Mouse (Mus musculus): Measurements from ENCODE around the gene Ift80. TPM values are rescaled to one million over a fixed set of nuclear protein-coding genes. Genes with fewer than 3 reads are reported as not detected.
"Not testable (repeated sequence)": the region's sequence is repeated elsewhere in the genome, so short reads cannot be mapped to it uniquely, and the experiment has no call there.

Ift80 gene
- polyA plus RNA-seq, 1 experiment, result 13.6 TPM

DNA sequence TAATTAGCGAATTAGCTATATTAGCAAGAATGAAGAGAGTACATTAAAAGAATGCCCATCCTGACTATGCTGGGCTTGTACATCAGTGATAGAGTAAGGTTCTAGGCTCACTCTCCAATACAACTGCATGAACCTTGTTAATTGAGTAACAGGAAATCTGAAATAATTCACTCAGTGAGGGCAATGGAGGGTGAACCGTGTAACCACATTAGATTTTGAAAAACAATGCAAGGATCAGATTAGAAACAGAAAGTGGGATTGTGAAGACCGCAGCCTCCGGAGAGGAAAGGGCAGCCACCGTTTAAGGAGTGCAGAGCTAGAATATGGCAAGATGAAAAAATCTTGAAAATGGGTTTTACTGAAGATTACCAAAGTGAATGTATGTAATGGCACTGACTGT is 36.9 kb upstream of the Ift80 start:
- Histone ChIP-seq H3K4me1 (ENCODE audit: control insufficient read depth, insufficient read depth, low read length) (peaks cover 10% of the 10 kb centered on the region), H3K27ac (ENCODE audit: insufficient read depth, low read depth, low read length) (no peak overlapping the region), H3K4me3 (ENCODE audit: insufficient read depth, low read length) (peak overlapping the region; percentile 36)
- no peak for TF ChIP-seq CTCF (IDR thresholded peaks at IDR 0.05; ENCODE audit: low read depth, low read length)
- no peak for TF ChIP-seq POLR2A (IDR thresholded peaks at IDR 0.05; ENCODE audit: borderline replicate concordance, low read depth, low read length)

DNA sequence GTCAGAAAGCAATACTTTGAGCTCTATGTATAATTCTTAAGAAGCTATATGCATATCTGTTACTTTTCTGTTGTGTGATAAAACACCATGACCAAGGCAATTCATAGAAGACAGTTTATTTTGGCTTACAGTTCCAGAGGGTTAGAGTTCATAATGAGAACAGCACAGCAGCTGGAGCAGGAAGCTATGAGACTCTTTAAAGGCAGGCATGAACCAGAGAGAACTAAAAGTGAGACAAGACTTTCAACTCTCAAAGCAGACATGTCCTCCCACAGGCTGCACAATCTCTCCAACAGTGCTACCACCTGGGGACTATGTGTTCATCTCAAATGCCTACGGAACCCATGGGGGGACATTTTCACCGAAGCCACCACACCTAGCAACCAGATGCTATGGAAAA is 35.7 kb upstream of the Ift80 start:
- no peak overlapping the region; the same call in 1 of the 2 replicates for H3K27ac ChIP-seq (ENCODE audit: insufficient read depth, low read depth, low read length)
- H3K4me1 ChIP-seq (ENCODE audit: control insufficient read depth, insufficient read depth, low read length), result peaks cover 7% of the 10 kb centered on the region
- H3K4me3 ChIP-seq (ENCODE audit: insufficient read depth, low read length), result 0 out of 2 replicates have a peak overlapping the region, but pooled peaks have one; percentile 1
- TF ChIP-seq CTCF (IDR thresholded peaks at IDR 0.05; ENCODE audit: low read depth, low read length) (no peak), POLR2A (IDR thresholded peaks at IDR 0.05; ENCODE audit: borderline replicate concordance, low read depth, low read length) (no peak)

DNA sequence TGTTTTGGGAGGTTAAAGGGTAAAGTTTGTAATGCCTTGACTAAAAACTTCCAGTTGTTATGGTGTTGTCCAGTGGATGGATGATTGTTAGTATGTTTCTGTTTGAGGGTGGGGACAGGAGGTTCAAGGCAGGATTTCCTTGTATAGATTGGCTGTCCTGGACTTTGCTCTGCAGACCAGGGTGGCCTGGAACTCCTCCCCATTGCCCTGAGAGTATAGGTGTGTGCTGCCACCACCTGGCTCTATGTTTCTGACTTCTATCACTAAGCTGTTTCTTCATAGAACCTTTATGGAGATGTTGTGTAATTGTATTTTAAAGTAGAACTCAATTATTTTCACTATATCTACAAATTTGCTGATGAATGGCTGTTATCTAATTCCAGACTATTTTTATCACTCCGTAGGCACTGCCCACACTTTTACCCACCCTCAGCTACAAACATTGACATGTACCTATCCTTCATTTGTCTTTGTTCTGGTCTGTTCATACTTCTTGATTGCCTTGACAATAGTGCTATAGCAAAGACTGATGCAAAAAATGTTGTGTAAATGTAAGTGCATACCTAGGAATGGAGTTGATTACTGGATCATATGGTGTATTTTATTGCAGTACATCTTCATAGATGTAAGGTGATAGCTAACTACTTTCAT is 21.9 kb upstream of the Ift80 start:
- Histone ChIP-seq H3K4me1 (ENCODE audit: control insufficient read depth, insufficient read depth, low read length) (no peaks in the 10 kb centered on the region), H3K4me3 (ENCODE audit: insufficient read depth, low read length) (no peak overlapping the region), H3K27ac (ENCODE audit: insufficient read depth, low read depth, low read length) (no peak overlapping the region)
- TF ChIP-seq POLR2A (IDR thresholded peaks at IDR 0.05; ENCODE audit: borderline replicate concordance, low read depth, low read length) (no peak), CTCF (IDR thresholded peaks at IDR 0.05; ENCODE audit: low read depth, low read length) (no peak)

DNA sequence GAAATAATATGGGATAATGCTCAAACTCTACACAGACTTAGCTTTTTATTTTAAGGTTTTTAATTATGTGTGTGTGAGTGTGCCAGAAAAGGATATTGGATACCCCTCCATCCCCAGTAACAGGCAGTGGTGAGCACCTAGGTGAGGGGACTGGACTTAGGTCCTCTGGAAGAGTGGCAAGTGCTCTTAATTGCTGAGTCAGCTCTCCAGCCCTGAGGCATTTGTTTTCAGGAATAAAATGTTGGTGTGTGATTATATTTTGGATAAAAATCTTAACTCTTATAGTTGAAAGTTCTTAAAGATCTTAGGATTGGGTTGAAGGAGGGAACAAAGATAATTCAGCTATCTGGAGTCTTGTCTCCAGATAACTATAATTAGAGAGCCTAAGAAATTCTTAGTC is 16.4 kb upstream of the Ift80 start:
- Histone ChIP-seq H3K4me3 (ENCODE audit: insufficient read depth, low read length) (no peak overlapping the region), H3K4me1 (ENCODE audit: control insufficient read depth, insufficient read depth, low read length) (peaks cover 2% of the 10 kb centered on the region; the same call in 1 of the 2 replicates), H3K27ac (ENCODE audit: insufficient read depth, low read depth, low read length) (no peak overlapping the region)
- TF ChIP-seq CTCF (IDR thresholded peaks at IDR 0.05; ENCODE audit: low read depth, low read length) (no peak), POLR2A (IDR thresholded peaks at IDR 0.05; ENCODE audit: borderline replicate concordance, low read depth, low read length) (no peak)

DNA sequence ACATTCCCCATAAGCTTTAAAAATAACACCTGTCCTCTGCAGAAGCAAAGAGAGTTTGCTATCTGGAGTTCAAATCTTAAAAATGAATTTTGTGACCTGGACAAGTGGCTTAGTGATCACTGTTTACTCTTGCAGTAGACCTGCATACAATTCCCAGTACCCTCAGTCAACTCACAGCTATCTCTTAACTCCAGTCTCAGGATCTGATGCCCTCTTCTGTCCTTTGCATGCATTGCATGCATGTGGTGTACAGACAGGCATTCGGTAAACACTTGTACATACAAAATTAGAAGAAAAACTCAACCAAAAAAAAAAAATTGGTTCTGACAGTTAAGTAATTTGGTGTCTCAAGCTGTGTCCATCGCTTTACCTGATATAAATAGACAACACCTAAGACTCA is 15.9 kb upstream of the Ift80 start:
- no peak for TF ChIP-seq POLR2A (IDR thresholded peaks at IDR 0.05; ENCODE audit: borderline replicate concordance, low read depth, low read length)
- TF ChIP-seq CTCF (IDR thresholded peaks at IDR 0.05; ENCODE audit: low read depth, low read length), result no peak
- peaks cover 2% of the 10 kb centered on the region; the same call in 1 of the 2 replicates for H3K4me1 ChIP-seq (ENCODE audit: control insufficient read depth, insufficient read depth, low read length)

DNA sequence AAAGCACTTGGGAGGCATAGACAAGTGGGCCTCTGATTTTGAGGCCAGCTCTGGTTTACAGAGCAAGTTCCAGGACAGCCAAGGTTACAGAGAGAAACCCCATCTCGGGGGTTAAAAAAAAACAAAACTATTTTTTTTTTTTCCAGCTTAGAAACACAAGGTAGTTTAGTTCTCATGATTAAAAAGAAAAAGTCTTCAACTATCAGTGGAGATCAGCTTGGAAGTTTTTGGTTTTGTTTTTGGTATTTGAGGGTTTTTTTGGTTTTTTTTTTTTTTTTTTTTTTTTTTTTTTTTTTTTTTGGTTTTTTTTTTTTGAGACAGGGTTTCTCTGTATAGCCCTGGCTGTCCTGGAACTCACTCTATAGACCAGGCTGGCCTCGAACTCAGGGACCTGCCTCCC is 14.3 kb upstream of the Ift80 start:
- not testable (repeated sequence) for H3K4me3 ChIP-seq (ENCODE audit: insufficient read depth, low read length); H3K4me1 ChIP-seq (ENCODE audit: control insufficient read depth, insufficient read depth, low read length); H3K27ac ChIP-seq (ENCODE audit: insufficient read depth, low read depth, low read length)

More for the DNA sequence above, 15.9 kb upstream of the Ift80 start:
- H3K4me3 ChIP-seq (ENCODE audit: insufficient read depth, low read length), result no peak overlapping the region
- no peak overlapping the region for H3K27ac ChIP-seq (ENCODE audit: insufficient read depth, low read depth, low read length)

DNA sequence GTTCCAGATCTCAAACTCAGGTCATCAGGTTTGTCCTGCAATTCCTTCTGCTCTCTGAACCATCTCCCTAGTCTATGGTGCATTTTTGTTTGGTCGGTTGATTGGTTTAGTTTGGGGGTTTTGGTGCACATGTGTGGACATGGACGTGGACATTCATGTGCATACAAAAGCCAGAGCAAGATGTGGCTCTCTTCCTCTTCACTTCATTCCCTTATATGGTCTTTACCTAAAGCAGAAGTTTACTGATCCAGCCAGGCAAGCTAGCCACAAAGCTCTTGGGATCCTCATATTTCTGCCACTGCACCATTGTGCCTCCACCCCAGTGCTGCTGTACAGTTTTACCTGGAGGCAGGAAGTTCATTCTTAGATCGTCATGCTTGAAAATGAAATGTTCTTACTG is 12.8 kb upstream of the Ift80 start:
- H3K4me1 ChIP-seq (ENCODE audit: control insufficient read depth, insufficient read depth, low read length), result peaks cover 5% of the 10 kb centered on the region; the same call in 1 of the 2 replicates
- H3K27ac ChIP-seq (ENCODE audit: insufficient read depth, low read depth, low read length), result no peak overlapping the region
- no peak for TF ChIP-seq POLR2A (IDR thresholded peaks at IDR 0.05; ENCODE audit: borderline replicate concordance, low read depth, low read length)
- TF ChIP-seq CTCF (IDR thresholded peaks at IDR 0.05; ENCODE audit: low read depth, low read length), result no peak
- H3K4me3 ChIP-seq (ENCODE audit: insufficient read depth, low read length), result no peak overlapping the region

DNA sequence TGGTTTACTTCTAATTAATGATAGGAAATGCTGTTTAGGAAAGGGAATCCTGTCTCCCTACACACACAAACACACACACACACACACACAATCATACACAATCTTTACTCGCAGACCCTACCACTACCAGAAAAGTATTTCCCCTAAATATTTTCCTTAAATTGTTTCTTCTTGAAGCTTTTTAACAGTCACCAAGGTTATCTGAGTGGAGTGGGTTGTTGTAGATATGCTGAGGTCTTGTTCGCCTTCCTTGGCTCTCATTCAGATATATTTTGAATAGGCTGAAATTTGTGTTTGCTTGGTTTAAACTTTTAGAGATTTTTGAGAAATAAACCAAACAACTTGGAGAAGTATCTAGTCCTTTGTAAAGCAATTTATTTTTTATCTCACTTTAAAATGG is 4.5 kb upstream of the Ift80 start:
- no peak overlapping the region for H3K4me3 ChIP-seq (ENCODE audit: insufficient read depth, low read length)
- TF ChIP-seq CTCF (IDR thresholded peaks at IDR 0.05; ENCODE audit: low read depth, low read length) (no peak), POLR2A (IDR thresholded peaks at IDR 0.05; ENCODE audit: borderline replicate concordance, low read depth, low read length) (no peak)
- 0 out of 2 replicates have a peak, but pooled peaks cover 5% of the 10 kb centered on the region for H3K4me1 ChIP-seq (ENCODE audit: control insufficient read depth, insufficient read depth, low read length)
- no peak overlapping the region for H3K27ac ChIP-seq (ENCODE audit: insufficient read depth, low read depth, low read length)

DNA sequence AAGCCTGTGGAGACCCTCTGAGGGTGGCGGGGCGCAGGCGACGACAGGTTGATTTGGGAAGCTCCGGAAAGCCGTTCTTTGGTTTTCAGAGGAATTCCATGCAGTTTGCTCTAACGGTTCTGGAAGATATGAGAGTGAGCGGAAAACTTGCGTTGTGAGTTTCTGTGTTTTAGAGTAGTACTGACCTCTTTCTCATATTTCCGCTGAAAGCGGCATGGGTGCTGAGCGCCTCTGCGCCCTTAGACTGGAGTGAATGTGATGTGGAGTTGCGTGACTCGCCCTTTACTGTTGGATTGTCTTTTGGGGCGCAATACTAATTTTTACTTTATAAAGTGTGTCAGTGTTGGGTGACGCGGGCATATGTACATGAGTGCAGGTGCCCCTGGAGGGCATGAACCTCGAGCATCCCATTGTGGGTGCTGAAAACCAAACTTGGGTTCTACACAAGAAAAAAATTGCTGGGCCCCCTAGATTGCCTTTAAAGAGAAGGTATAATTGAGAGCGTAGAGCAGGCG is 1.9 kb upstream of the Ift80 start:
- no peak for TF ChIP-seq CTCF (IDR thresholded peaks at IDR 0.05; ENCODE audit: low read depth, low read length)
- TF ChIP-seq POLR2A (IDR thresholded peaks at IDR 0.05; ENCODE audit: borderline replicate concordance, low read depth, low read length), result no peak
- H3K4me1 ChIP-seq (ENCODE audit: control insufficient read depth, insufficient read depth, low read length), result 0 out of 2 replicates have a peak, but pooled peaks cover 2% of the 10 kb centered on the region
- peak overlapping the region; percentile 90 for H3K27ac ChIP-seq (ENCODE audit: insufficient read depth, low read depth, low read length)
- H3K4me3 ChIP-seq (ENCODE audit: insufficient read depth, low read length), result peak overlapping the region; percentile 91

DNA sequence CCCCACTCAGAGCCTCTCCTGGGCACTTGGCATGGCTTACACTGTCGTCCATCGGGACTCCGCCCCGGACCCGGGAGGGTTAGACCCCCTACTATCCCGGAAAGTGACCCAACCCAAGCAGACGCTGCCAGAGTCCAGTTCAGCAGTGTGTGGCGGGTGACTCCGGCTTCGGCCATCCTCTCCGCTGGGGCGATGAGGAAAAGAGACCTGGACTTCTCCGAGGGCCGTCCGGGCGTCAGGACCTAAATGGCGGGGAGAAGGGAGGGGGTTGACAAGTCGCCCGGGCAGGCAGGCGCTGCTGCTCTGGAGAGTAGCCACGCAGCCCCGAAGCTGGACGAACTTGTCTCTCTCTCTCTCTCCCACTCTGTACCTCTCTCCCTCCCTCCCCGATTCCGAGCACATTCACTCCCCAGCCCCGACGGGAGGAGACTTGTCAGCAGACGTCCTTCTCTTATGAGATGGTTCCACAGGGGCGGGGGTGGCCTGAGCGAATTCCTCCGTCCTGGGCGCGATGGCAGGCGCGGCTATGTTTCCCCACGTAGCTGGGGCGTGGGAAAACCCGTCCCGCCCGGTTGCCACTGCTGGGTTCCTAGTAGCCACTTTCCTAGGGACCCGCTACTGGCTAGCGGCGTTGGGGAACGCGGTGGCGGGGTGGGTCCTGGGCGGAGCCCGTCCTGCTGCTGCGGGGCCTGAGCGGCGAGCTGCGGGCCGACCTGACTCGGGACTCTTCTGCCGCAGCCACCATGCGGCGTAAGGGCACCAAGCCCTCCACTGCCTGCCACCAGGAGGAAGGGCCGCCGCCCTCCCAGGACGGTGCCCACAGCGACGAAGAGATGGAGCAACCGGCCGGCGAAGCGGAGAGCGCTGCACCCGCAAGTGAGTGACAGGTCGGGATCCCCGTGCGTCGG is 1.2 kb upstream of the Ift80 start:
- Histone ChIP-seq H3K4me1 (ENCODE audit: control insufficient read depth, insufficient read depth, low read length) (0 out of 2 replicates have a peak, but pooled peaks cover 2% of the 10 kb centered on the region), H3K27ac (ENCODE audit: insufficient read depth, low read depth, low read length) (peak overlapping the region; percentile 90), H3K4me3 (ENCODE audit: insufficient read depth, low read length) (peak overlapping the region; percentile 91)
- no peak for TF ChIP-seq CTCF (IDR thresholded peaks at IDR 0.05; ENCODE audit: low read depth, low read length)
- TF ChIP-seq POLR2A (IDR thresholded peaks at IDR 0.05; ENCODE audit: borderline replicate concordance, low read depth, low read length), result no peak

Measured in bone marrow macrophage, adult 2 months (primary cell).